Mouse (Mus musculus) megakaryocyte-erythroid progenitor cell, adult 5-6 weeks (primary cell): Measurements from ENCODE around the gene Skida1. TPM values are rescaled to one million over a fixed set of nuclear protein-coding genes. Genes with fewer than 3 reads are reported as not detected.
"Not testable (repeated sequence)": the region's sequence is repeated elsewhere in the genome, so short reads cannot be mapped to it uniquely, and the experiment has no call there.

Experiments
- ATAC-seq: replicated peaks from 2 replicates; pipeline ENCODE4 v1.8.0; 2016; ENCODE audit warnings: mild to moderate bottlenecking, inconsistent platforms; ENCODE audit not compliant: severe bottlenecking, poor library complexity, low FRiP score, low TSS enrichment
- total RNA-seq, 2 experiments: library from RNA; stranded (forward) in 1 of 2; stranded (reverse) in 1 of 2; fragments of 200-1000, 215-1000 nt in 1 of 2; fragments of >200 nt in 1 of 2; fragmentation: Nextera tagmentation in 1 of 2; gene quantifications; 2 replicates each; pipeline ENCODE4 v1.2.3; 2014 to 2017

The Skida1 gene
- total RNA-seq (2014; fragmentation: Nextera tagmentation) (not detected in 2 replicates), total RNA-seq (2017) (not detected in 2 replicates)

- ATAC-seq, result no peak
Observed at GRCm38 (mm10) chr2:18048453-18049075, at the start of gene Skida1. TSS of gene Skida1 (minus strand) at chr2:18049051.

- ATAC-seq, result no peak
Observed at GRCm38 (mm10) chr2:18095804-18096203, 47.0 kb upstream of the Skida1 start.

- no peak for ATAC-seq
Observed at GRCm38 (mm10) chr2:18094319-18094718, 45.5 kb upstream of the Skida1 start.

- no peak for ATAC-seq
Observed at GRCm38 (mm10) chr2:18093858-18094257, 45.0 kb upstream of the Skida1 start.

- not testable (repeated sequence) for ATAC-seq
Observed at GRCm38 (mm10) chr2:18087695-18088094, 38.8 kb upstream of the Skida1 start.

GRCm38 (mm10) chr2:18080182-18080860 lies 31.5 kb upstream of the Skida1 start:
- no peak for ATAC-seq

GRCm38 (mm10) chr2:18071947-18072346 lies 23.1 kb upstream of the Skida1 start:
- no peak for ATAC-seq

- no peak for ATAC-seq
Observed at GRCm38 (mm10) chr2:18068071-18068796, 19.4 kb upstream of the Skida1 start.

GRCm38 (mm10) chr2:18066436-18066835 lies 17.6 kb upstream of the Skida1 start:
- no peak for ATAC-seq

- ATAC-seq, result no peak
Observed at GRCm38 (mm10) chr2:18065708-18066030, 16.8 kb upstream of the Skida1 start.

- peak; percentile 60 for ATAC-seq
Observed at GRCm38 (mm10) chr2:18064941-18065707, 16.3 kb upstream of the Skida1 start.

GRCm38 (mm10) chr2:18064356-18064858 lies 15.6 kb upstream of the Skida1 start:
- peak; percentile 81 for ATAC-seq

- ATAC-seq, result peak; percentile 43
Observed at GRCm38 (mm10) chr2:18063763-18064251, 15.0 kb upstream of the Skida1 start.

- ATAC-seq, result no peak
Observed at GRCm38 (mm10) chr2:18060396-18060795, 11.5 kb upstream of the Skida1 start.

GRCm38 (mm10) chr2:18059891-18060290 lies 11.0 kb upstream of the Skida1 start:
- no peak for ATAC-seq

GRCm38 (mm10) chr2:18059063-18059462 lies 10.2 kb upstream of the Skida1 start:
- no peak for ATAC-seq

GRCm38 (mm10) chr2:18058146-18058708 lies 9.4 kb upstream of the Skida1 start:
- no peak for ATAC-seq

- ATAC-seq, result peak; percentile 51
Observed at GRCm38 (mm10) chr2:18057336-18058145, 8.7 kb upstream of the Skida1 start.
